Comparison of ENCODE assay signal across 18 mouse cellular contexts in genomic region chr10:89543867-89544266, GRCm38 (mm10). TPM values are rescaled to one million over a fixed set of nuclear protein-coding genes. Genes with fewer than 3 reads are reported as not detected.
"Had no signal": no experiment of that assay in that cellular context is flagged by ENCODE, and none has a peak within 500 bp of the region (broad histone marks: within the 10 kb centered on the region; RNA-seq: fewer than 3 reads in every experiment).

No protein-coding gene starts in this region.

- DNase-seq: kidney, postnatal 36 days; layer of hippocampus, adult 9-11 months; layer of hippocampus, postnatal 36 days; lung, postnatal 4 days; retina, postnatal 1 day; right cerebral cortex, postnatal 4 days; spleen, adult 18-20 months; thymus, adult 2 months; thymus, postnatal 25 days had no signal

- H3K27ac ChIP-seq: kidney, postnatal 0 days; limb, embryonic 15.5 days; liver, embryonic 12.5 days; lung, embryonic 15.5 days; midbrain, embryonic 12.5 days; neural tube, embryonic 13.5 days had no signal

- H3K4me1 ChIP-seq: limb, embryonic 15.5 days; liver, embryonic 12.5 days; lung, embryonic 15.5 days; midbrain, embryonic 12.5 days had no signal

- H3K36me3 ChIP-seq: limb, embryonic 15.5 days; liver, embryonic 12.5 days; lung, embryonic 15.5 days; midbrain, embryonic 12.5 days; neural tube, embryonic 13.5 days had no signal

- H3K9me3 ChIP-seq: limb, embryonic 15.5 days; liver, embryonic 12.5 days; lung, embryonic 15.5 days; midbrain, embryonic 12.5 days; neural tube, embryonic 13.5 days had no signal

- H3K4me2 ChIP-seq: limb, embryonic 15.5 days; liver, embryonic 12.5 days; lung, embryonic 15.5 days; midbrain, embryonic 12.5 days; neural tube, embryonic 13.5 days had no signal

- H3K9ac ChIP-seq: limb, embryonic 15.5 days; liver, embryonic 12.5 days; lung, embryonic 15.5 days; midbrain, embryonic 12.5 days; neural tube, embryonic 13.5 days had no signal

- H3K4me3 ChIP-seq: limb, embryonic 15.5 days; liver, embryonic 12.5 days; lung, embryonic 15.5 days; midbrain, embryonic 12.5 days; neural tube, embryonic 13.5 days had no signal

- H3K27me3 ChIP-seq: limb, embryonic 15.5 days; liver, embryonic 12.5 days; lung, embryonic 15.5 days; midbrain, embryonic 12.5 days; neural tube, embryonic 13.5 days had no signal

- ATAC-seq: liver, embryonic 12.5 days; midbrain, embryonic 16.5 days had no signal

RNA-seq across cellular contexts. Expression of gene Nr1h4, which starts 10.5 kb away (rescaled TPM):
- total RNA-seq: megakaryocyte-erythroid progenitor cell, adult 5-6 weeks had no signal
- polyA plus RNA-seq: limb, embryonic 11.5 days; midbrain, embryonic 12.5 days; midbrain, embryonic 16.5 days; neural tube, embryonic 13.5 days had no signal
